Mouse (Mus musculus): ENCODE measurements at regions not wholly inside any gene's neighbourhood (a gene's known extent, or its start where the extent isn't known, plus 50 kb on each side); places are given as distances from the start of the nearest gene placed in this dataset.
A peak's percentile ranks its signal among the peaks of the same experiment; 100 is the strongest.

- no peak for DNase-seq (ENCODE audit: low spot score in 2 of 2)
Measured at GRCm38 (mm10) chr8:126681948-126682651, 88.3 kb upstream of the Irf2bp2 start.

DNA sequence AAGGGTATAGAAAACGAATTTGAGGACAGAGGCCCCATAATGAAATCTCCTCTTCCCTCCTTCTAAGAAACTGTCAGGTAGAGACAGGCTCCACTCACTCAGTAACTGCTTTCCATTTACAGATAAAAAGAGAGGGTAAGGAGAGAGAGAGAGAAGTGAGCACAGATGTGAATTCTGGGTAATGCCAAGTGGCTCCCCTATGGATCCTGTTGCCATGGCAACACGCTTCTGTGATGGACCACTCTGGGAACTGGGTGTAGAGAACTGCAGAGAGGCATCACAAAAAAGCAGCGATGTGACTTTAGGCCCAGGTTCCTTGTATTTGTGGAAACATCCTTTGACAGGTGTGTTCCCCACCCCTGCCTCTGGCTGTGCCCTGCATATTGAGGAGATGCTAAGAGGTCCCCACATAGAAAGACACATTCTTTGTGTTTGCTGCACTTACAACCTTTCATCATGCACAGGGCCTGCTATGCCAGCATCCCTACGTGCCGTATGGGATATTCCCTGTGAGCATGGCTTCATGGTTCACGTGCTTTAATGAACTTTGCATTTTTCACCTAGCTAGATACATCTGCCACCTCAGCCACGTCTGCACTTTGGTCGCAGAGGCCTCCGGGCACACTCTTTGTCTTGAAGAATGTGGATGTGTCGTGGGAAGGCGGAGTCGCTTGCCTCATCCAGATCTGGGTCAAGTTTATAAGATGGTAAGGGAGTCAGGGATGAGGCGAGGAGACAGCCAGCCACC lies 84.4 kb upstream of the Irf2bp2 start:
- no peak for DNase-seq (ENCODE audit: low spot score in 2 of 2)

DNA sequence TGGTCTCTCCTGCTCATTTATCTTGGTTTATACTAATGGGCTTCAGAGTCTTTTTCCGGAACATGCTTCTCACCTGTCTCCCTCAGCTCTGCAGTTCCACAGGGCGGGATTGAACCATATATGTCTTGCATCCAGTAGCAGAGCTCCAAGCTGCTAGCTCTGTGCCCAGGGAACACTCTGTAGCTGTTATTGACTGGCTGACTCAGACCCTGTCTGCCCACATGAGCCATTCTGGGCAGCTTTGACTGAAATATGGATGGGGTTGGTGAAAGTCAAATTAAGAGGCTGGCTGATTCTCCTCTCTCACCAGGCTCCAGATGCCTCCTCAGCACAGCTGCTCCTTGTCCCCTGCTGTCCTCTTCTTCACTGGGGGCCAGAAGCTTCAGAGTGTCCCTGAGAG lies 81.4 kb upstream of the Irf2bp2 start:
- no peak for DNase-seq (ENCODE audit: low spot score in 2 of 2)

GRCm38 (mm10) chr8:126673038-126673740 lies 79.4 kb upstream of the Irf2bp2 start:
- no peak for DNase-seq (ENCODE audit: low spot score in 2 of 2)

DNA sequence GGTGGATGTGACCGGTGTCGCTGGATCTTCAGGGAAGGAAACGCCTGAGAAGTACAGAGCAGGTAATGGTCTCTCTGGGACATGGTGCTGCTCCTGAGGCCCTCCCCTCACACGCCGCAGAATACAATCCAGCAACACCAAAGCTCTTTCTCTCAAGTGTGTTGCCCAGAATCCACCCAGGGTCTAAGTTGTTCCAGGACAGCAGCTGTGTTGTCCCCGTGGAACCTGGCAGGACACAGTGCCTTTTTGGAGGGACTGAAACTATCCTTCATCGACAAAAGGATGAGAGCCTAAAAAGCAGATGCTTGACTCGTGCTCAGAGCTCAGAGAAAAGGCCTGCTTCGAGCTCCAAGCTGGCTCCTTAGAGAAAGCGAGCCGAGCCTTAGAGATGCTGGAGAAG lies 77.8 kb upstream of the Irf2bp2 start:
- DNase-seq (ENCODE audit: low spot score in 2 of 2): no peak

- no peak for DNase-seq (ENCODE audit: low spot score in 2 of 2)
Measured at GRCm38 (mm10) chr8:126669919-126670318, 76.1 kb upstream of the Irf2bp2 start.

DNA sequence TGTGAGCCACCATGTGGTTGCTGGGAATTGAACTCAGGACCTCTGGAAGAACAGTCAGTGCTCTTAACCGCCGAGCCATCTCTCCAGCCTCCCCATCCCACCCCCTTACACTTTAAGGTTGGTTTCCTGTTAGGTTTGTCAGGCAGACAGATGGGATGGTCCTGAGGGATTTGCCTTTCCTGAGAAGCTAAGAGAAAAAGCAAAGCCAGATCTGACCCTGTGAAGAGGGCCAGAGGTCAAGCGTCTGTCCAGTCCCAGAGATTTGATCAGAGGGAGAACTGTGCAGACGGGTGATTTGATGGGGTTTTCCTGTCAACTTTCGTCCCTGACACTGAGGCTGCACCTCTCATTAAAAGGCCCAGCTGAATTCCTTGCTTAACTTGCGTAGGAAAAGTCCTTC lies 75.4 kb upstream of the Irf2bp2 start:
- DNase-seq (ENCODE audit: low spot score in 2 of 2): no peak

GRCm38 (mm10) chr8:126668657-126669025 lies 74.9 kb upstream of the Irf2bp2 start:
- DNase-seq (ENCODE audit: low spot score in 2 of 2): no peak

GRCm38 (mm10) chr8:126667721-126668656 lies 74.2 kb upstream of the Irf2bp2 start:
- peak; percentile 33 to 76 for DNase-seq (ENCODE audit: low spot score in 2 of 2)

DNA sequence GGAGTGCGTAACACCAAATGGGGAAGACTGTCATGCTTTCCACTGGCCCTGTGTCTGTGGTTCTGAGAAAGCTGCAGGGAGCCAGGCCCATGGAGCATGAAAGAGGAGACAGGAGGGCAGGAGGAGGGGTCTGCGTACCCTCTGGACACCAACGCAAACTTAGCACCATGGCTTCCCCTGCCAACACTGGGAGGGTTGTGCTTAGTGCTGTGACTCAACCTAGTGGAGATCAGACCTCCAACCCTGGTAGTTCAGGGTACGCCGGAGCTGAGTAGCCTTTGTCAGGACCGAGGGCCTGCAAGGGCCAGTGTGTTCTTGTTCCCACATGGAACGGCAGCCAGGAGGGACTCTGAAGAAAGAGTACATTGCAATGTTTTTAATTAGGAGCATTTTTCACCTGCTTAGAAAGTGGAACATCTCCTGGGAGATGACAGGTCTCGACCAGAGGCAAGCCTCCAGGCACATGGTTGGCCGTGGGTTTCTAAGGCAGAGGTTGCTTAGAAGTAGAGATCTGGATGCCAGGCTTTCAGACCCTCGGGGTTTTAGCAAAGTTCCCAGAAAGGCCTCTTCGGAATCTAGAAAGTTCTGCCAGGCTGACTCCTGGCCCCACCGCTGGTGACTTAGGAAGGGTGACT lies 73.4 kb upstream of the Irf2bp2 start:
- peak in 1 of 2 experiments; percentile 54 for DNase-seq (ENCODE audit: low spot score in 2 of 2)

- DNase-seq (ENCODE audit: low spot score in 2 of 2): peak; percentile 98 to 100
Measured at GRCm38 (mm10) chr8:126666327-126667085, 72.7 kb upstream of the Irf2bp2 start.

- DNase-seq (ENCODE audit: low spot score in 2 of 2): peak in 1 of 2 experiments; percentile 49
Measured at GRCm38 (mm10) chr8:126665581-126666241, 71.9 kb upstream of the Irf2bp2 start.

- no peak for DNase-seq (ENCODE audit: low spot score in 2 of 2)
Measured at GRCm38 (mm10) chr8:126664891-126665290, 71.1 kb upstream of the Irf2bp2 start.

- DNase-seq (ENCODE audit: low spot score in 2 of 2): no peak
Measured at GRCm38 (mm10) chr8:126662797-126663784, 69.3 kb upstream of the Irf2bp2 start.

- no peak for DNase-seq (ENCODE audit: low spot score in 2 of 2)
Measured at GRCm38 (mm10) chr8:126662151-126662550, 68.4 kb upstream of the Irf2bp2 start.

DNA sequence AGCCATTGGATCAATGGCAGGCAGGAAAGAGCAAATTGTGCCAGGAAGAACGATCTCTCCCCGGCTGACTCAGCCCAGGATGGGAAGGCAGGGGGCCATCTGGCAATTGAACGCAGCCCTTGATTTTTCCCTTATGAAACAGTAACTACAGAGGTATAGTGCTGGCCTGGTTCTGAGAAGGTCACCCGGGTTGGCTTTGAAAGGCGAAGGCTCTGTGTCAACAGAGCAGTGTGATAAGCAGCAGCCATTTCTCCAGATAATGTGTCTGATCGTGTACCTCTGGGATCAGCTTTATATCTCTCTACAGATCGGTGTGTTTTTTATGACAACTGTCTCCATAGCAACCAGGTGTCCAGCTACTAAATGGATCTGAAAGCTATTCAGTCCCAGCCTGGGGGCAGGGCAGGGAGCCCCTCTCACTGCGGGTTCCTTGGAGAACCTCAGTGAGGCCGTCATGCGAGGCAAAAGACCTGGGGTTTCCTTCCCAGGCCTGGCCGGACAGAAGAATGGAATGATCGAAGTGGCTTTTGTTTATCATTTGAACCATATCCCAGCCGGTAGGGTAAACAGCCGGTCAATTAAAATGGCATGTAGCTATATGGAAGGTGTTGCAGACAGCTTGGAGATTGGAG lies 67.8 kb upstream of the Irf2bp2 start:
- no peak for DNase-seq (ENCODE audit: low spot score in 2 of 2)

GRCm38 (mm10) chr8:126660658-126661316 lies 67.0 kb upstream of the Irf2bp2 start:
- DNase-seq (ENCODE audit: low spot score in 2 of 2): no peak
